Mouse (Mus musculus) heart, adult 2 months (tissue): ENCODE measurements around the gene Pard3. TPM values are rescaled to one million over a fixed set of nuclear protein-coding genes. Genes with fewer than 3 reads are reported as not detected.

Experiments
- DNase-seq, 2 experiments: peaks; one replicate each; pipeline ENCODE4 v3.0.0; 2021
- H3K27ac ChIP-seq: fragments of 200-600 bp; 2 replicates; pipeline ENCODE4 v1.8.1; 2022
- H3K27me3 ChIP-seq: fragments of 200-500 bp; 2 replicates; pipeline ENCODE4 v1.6.1; 2012; ENCODE audit warnings: mild to moderate bottlenecking, low read length, inconsistent platforms, mixed read lengths; ENCODE audit not compliant: control insufficient read depth, insufficient read depth
- H3K36me3 ChIP-seq: fragments of 200-500 bp; 2 replicates; pipeline ENCODE4 v1.6.1; 2012; ENCODE audit warnings: low read length, inconsistent platforms; ENCODE audit not compliant: control insufficient read depth, insufficient read depth
- H3K4me1 ChIP-seq: fragments of 200-500 bp; 2 replicates; pipeline ENCODE4 v1.6.1; 2011; ENCODE audit warnings: low read length; ENCODE audit not compliant: control insufficient read depth, insufficient read depth
- H3K4me3 ChIP-seq: fragments of 200-600 bp; 2 replicates; pipeline ENCODE4 v1.8.1; 2022
- H3K79me2 ChIP-seq: fragments of 200-500 bp; replicated peaks from 2 replicates; pipeline ENCODE4 v1.6.1; 2012; ENCODE audit warnings: mild to moderate bottlenecking, inconsistent platforms, low read length, moderate library complexity, mixed read lengths; ENCODE audit not compliant: control insufficient read depth, insufficient read depth
- H3K9ac ChIP-seq: fragments of 200-500 bp; 2 replicates; pipeline ENCODE4 v1.6.1; 2012; ENCODE audit warnings: low read depth, mild to moderate bottlenecking, control low read depth, inconsistent platforms, low read length, mixed read lengths
- CTCF ChIP-seq: fragments of 200-600 bp; IDR thresholded peaks from 2 replicates; pipeline ENCODE4 v1.8.1; 2022; ENCODE audit warnings: antibody characterized with exemption, mild to moderate bottlenecking, moderate library complexity
- EP300 ChIP-seq: fragments of 200-500 bp; IDR thresholded peaks from 2 replicates; pipeline ENCODE4 v1.6.1; 2011; ENCODE audit warnings: low read depth, low read length, control low read depth; ENCODE audit not compliant: insufficient read depth
- POLR2A ChIP-seq: fragments of 200-500 bp; IDR thresholded peaks from 2 replicates; pipeline ENCODE4 v1.6.1; 2011; ENCODE audit warnings: mild to moderate bottlenecking, low read depth, low read length, control low read depth; ENCODE audit not compliant: insufficient read depth
- whole genome bisulfite sequencing: fragments of 180-500 bp; shearing (Covaris S2); methylation state at CpG from one replicate; pipeline ENCODE4 v1.1.7; 2018; 5-methylcytosine and 5-hydroxymethylcytosine counted together
- intact Hi-C: fragments of 180-260 bp; cut with DNase I; formaldehyde crosslinking; loops from one replicate; pipeline ENCODE4 v1.15.1; 2025
- polyA plus RNA-seq: library from polyadenylated mRNA; depleted of rRNA; stranded (reverse); fragments of >200 nt; gene quantifications from 2 replicates; pipeline ENCODE4 v1.2.3, GENCODE M21; 2012
- total RNA-seq, 2 experiments: library from RNA; stranded (reverse); gene quantifications; 2 replicates each; pipeline ENCODE4 v1.2.3; 2021

The Pard3 gene
- total and polyA plus RNA-seq, 3 experiments = 23.7 to 32.9 (median 30.1) TPM

DNA sequence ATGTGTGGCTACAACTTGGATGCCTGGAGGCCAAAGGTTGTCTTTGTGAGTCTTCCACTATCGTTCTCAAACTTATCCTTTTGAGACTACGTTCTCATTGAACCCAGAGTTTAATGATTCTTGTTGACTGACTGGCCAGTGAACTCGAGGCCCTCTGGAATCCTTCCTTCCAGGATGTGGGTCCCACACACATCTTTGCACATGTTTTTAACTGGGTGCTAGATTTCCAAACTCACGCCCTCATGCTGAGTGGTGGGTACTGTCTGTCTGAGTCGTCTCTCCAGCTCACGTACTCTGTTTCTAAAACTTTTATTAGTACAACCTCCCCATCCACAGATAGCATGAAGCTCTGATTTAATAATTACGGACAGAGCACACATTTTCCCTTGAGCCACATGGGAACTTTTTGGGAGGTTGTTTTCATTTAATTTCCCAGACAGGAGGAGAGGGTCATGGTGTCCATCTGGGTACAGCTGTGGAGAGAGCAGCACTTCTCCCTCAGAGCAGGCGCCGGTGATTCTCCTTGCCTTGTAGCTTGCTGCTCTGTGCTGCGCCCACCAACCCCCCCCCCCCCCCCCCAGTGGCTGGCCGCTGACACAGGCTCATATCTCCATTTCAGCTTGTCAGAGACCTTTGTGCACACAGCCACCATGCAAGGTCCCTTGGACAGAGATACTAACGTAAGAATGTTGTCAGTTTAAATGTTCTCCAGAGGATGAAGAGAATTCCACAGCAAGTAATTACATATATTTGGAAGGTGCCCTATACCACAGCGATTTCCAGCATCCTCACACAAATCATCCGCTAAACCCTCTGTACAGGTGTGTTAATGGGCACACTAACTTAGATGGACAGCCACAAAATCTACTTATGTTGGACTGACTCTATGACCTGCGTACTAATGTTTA lies 165.9 kb downstream of the Pard3 start:
- WGBS = 66% methylated on average over 15 of the region's 15 CpGs

DNA sequence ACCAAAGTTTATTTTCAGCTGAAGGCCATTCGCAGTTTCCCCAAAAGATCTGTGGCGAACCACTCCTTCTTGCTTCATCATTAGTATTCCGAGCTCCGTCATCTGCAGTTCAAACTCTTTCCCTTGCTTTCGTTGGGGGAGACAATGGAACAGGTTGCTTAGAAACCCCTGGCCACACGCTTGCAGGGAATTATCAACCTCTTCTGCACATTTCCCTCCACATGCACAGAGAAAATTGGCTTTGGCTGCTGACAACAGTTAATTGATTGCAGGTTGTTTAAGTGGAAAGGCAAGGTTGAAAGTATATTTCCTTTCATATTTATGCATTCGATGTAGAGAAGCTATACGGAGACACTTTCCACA lies 166.5 kb downstream of the Pard3 start:
- peaks cover 5% of the 10 kb centered on the region for H3K4me1 ChIP-seq
- 83% methylated on average over 8 of the region's 8 CpGs for WGBS
- no peak overlapping the region for H3K4me3 ChIP-seq
- H3K27ac ChIP-seq = no peak overlapping the region
- H3K79me2 ChIP-seq = peaks cover 4% of the 10 kb centered on the region; the same call in 1 of the 2 replicates
- no peaks in the 10 kb centered on the region; the same call in 1 of the 2 replicates for H3K27me3 ChIP-seq
- intact Hi-C loops = no loop called here
- no peaks in the 10 kb centered on the region for H3K36me3 ChIP-seq
- TF ChIP-seq EP300 (no peak), POLR2A (no peak), CTCF (no peak)
- no peak for DNase-seq
- H3K9ac ChIP-seq = no peak overlapping the region

More for the DNA sequence above, 165.9 kb downstream of the Pard3 start:
- H3K36me3 ChIP-seq = no peaks in the 10 kb centered on the region
- H3K27me3 ChIP-seq = no peaks in the 10 kb centered on the region; the same call in 1 of the 2 replicates
- peaks cover 5% of the 10 kb centered on the region for H3K4me1 ChIP-seq
- DNase-seq = peak in 1 of 2 experiments; percentile 9
- no peak overlapping the region for H3K27ac ChIP-seq
- intact Hi-C loops = no loop called here
- H3K4me3 ChIP-seq = no peak overlapping the region
- no peak for TF ChIP-seq POLR2A
- no peak for TF ChIP-seq EP300
- no peak for TF ChIP-seq CTCF
- H3K79me2 ChIP-seq = peaks cover 4% of the 10 kb centered on the region; the same call in 1 of the 2 replicates
- H3K9ac ChIP-seq = no peak overlapping the region

DNA sequence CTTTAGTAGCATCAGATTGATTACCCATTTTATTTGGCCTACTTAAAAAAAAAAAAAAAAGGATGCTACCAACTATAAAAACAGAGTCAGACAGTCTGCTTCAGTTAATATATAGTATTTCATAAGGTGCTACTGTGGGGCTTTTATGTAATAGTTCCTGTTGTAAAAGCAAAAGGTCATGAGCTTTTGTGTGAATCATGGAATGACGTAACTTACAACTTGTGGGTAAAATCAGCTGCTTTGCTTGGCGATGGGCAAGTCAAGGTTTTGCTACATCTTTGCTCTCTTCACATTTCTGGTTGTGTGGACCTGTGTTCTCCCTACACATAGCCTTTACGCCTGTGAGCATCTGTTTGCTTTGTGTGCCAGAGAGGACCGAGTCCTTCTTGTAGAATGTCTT lies 179.7 kb downstream of the Pard3 start:
- Histone ChIP-seq H3K4me1 (peaks cover 3% of the 10 kb centered on the region), H3K27me3 (no peaks in the 10 kb centered on the region), H3K36me3 (no peaks in the 10 kb centered on the region), H3K27ac (no peak overlapping the region), H3K9ac (no peak overlapping the region), H3K79me2 (peaks cover 4% of the 10 kb centered on the region), H3K4me3 (no peak overlapping the region)
- intact Hi-C loops = no loop called here
- TF ChIP-seq CTCF = no peak
- TF ChIP-seq POLR2A = no peak
- no peak for TF ChIP-seq EP300
- WGBS = 79% methylated on average over 4 of the region's 4 CpGs
- DNase-seq = no peak

DNA sequence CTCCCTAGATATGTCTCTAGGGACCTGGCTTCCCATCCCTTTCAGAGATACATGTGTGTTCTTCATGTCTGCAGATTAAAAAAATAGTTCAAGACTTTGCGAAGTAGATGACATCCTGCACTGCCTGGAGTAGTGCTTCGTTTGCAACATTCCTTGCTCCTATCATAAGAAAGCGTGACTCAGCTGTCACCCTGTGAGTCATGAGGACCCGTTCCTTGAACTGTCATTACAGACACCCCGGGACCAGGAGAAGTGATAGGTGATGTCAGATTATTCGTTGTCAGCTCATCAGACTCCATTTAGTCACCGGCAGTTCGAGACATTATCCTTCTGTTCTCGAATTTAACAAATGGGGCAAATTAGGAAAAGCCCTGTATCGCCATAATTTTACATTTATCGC lies 180.1 kb downstream of the Pard3 start:
- 57% methylated on average over 11 of the region's 11 CpGs for whole genome bisulfite sequencing
- H3K27ac ChIP-seq = no peak overlapping the region
- no peak for DNase-seq
- peaks cover 3% of the 10 kb centered on the region for H3K4me1 ChIP-seq
- no peak overlapping the region for H3K9ac ChIP-seq
- TF ChIP-seq EP300 (no peak), CTCF (no peak), POLR2A (no peak)
- intact Hi-C loops = no loop called here
- H3K36me3 ChIP-seq = no peaks in the 10 kb centered on the region
- peaks cover 4% of the 10 kb centered on the region for H3K79me2 ChIP-seq
- H3K27me3 ChIP-seq = no peaks in the 10 kb centered on the region
- H3K4me3 ChIP-seq = no peak overlapping the region

DNA sequence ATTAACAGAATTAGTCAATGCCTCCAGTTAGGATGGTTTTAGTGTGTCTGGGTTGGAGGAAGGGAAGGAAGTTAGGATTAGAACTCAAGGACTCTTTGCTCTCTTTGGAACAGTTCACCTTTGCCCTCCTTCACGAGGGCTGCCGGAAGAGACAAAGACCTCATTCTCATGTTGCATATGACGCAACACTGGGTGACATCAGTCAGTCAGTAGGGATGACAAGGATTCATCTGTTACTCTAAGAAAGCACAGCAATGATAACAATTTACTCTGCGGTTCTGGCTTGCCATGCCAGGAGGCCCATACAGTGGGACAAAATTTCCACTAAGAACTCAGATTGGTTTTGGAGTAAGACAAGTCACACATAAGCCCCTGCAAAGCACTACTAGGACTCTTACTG lies 187.1 kb downstream of the Pard3 start:
- Histone ChIP-seq H3K79me2 (peaks cover 1% of the 10 kb centered on the region), H3K27me3 (no peaks in the 10 kb centered on the region), H3K4me3 (no peak overlapping the region), H3K27ac (no peak overlapping the region), H3K4me1 (peaks cover 2% of the 10 kb centered on the region), H3K9ac (no peak overlapping the region), H3K36me3 (no peaks in the 10 kb centered on the region)
- DNase-seq = no peak
- intact Hi-C loops = no loop called here
- TF ChIP-seq POLR2A (no peak), EP300 (no peak), CTCF (no peak)
- WGBS = 67% methylated on average over 4 of the region's 4 CpGs

DNA sequence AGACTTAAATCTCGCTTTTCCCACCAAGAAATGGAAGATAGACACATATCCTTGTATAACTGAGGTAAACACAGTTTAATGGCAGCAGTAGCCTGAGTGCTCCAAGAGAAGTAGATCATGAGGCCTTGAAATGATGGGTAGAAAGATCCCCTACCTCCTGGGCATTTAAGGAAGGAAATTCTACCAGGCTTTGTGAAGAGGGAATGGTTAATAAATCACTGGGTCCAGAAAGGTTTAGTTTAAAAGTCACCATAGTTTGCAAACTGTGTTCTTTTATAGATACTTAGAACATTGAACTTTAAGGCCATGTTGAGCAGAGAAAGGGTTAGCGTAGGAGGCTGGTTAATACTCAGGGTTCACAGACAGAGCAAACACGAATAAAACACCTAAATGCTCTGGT lies 187.8 kb downstream of the Pard3 start:
- Histone ChIP-seq H3K79me2 (peaks cover 1% of the 10 kb centered on the region), H3K36me3 (no peaks in the 10 kb centered on the region), H3K4me3 (no peak overlapping the region), H3K27me3 (no peaks in the 10 kb centered on the region), H3K4me1 (peaks cover 2% of the 10 kb centered on the region), H3K27ac (no peak overlapping the region), H3K9ac (no peak overlapping the region)
- WGBS = 98% methylated on average over 3 of the region's 3 CpGs
- DNase-seq = no peak
- intact Hi-C loops = no loop called here
- no peak for TF ChIP-seq POLR2A
- no peak for TF ChIP-seq EP300
- no peak for TF ChIP-seq CTCF
